Mouse (Mus musculus) heart, embryonic 16.5 days (tissue): ENCODE data around the gene Dnajc10. TPM values are rescaled to one million over a fixed set of nuclear protein-coding genes. Genes with fewer than 3 reads are reported as not detected.

Source experiments
- polyA plus RNA-seq: library from polyadenylated mRNA; unstranded; fragments of >200 nt; fragmentation: Nextera tagmentation; extraction: Ambion mirVana; gene quantifications from 2 replicates; pipeline ENCODE4 v1.2.1, GENCODE M21; 2015

Gene Dnajc10
- polyA plus RNA-seq, 1 experiment from 2014 or later, result 48.5 TPM

Other genes with a start within 250 kb of the Dnajc10 start
- 20.5 and 22.4 TPM in 2 replicates for gene Pde1a, start 186.0 kb upstream of the Dnajc10 start, polyA plus RNA-seq
- 0.11 TPM in 1 of 2 replicates, not detected in the other for gene Prdx6b, start 23.0 kb upstream of the Dnajc10 start, polyA plus RNA-seq
- gene Frzb, start 132.2 kb downstream of the Dnajc10 start, polyA plus RNA-seq, result 6.5 and 7.9 TPM in 2 replicates